Mouse (Mus musculus): ENCODE measurements around the gene Serpinb1a. TPM values are rescaled to one million over a fixed set of nuclear protein-coding genes. Genes with fewer than 3 reads are reported as not detected.
A peak's percentile ranks its signal among the peaks of the same experiment; 100 is the strongest.
"Not testable (repeated sequence)": the region's sequence is repeated elsewhere in the genome, so short reads cannot be mapped to it uniquely, and the experiment has no call there.

Serpinb1a gene
- polyA plus RNA-seq (2015; fragmentation: Nextera tagmentation; extraction: Ambion mirVana), result 2.9 and 3.0 TPM in 2 replicates

DNA sequence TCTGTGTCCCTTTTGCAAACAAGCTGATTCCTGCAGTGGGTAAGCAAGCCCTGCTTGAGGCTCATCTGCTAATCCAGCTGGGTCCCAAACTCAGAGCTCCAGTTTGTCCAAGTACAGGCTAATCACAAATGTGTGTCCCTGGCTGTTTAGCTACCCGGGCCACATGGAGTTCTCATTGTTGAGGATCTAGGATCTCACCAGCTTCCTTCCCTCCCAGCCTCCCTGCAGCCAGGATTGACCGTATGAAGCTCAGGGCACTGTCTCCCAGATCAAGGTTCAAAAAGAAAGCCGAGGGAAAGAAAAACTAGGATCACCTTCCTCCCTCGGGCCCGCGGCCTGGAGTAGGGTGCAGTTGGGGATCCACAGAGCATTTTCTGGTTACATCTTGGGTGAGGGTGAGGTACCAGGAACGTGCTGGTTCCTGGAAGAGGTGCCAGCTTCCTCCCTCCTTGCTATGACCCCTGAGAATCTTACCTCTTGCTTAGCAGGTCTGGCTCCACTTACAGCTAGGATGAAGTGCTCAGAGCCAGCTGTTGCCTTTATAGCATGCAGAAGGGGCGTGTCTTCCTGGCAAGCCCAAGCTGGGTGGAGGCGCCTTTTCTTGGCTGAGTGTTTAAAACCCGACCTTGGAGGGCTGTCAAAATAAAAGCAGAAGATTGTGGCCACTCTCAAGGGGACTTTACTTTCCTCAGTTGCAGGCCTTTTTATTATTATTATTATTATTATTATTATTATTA is at the start of gene Serpinb1a:
Serpinb1a (minus strand) TSS at position 518 of the 737 bp plus-strand sequence.
- no peaks in the 10 kb centered on the region for H3K9me3 ChIP-seq
- H3K4me2 ChIP-seq, result no peak within 1 kb of the TSS
- 0 out of 2 replicates have a peak, but pooled peaks cover 2% of the 10 kb centered on the region for H3K4me1 ChIP-seq
- no peak within 1 kb of the TSS for H3K9ac ChIP-seq
- no peak within 1 kb of the TSS for H3K27ac ChIP-seq
- peaks cover 9% of the 10 kb centered on the region; the same call in 1 of the 2 replicates for H3K27me3 ChIP-seq (replicated peaks)
- ATAC-seq (replicated peaks), result no peak
- 66% methylated on average over 10 of the region's 10 CpGs for WGBS
- H3K36me3 ChIP-seq (replicated peaks), result no peaks in the 10 kb centered on the region
- no peak within 1 kb of the TSS for H3K4me3 ChIP-seq

- Histone ChIP-seq H3K4me2 (no peak overlapping the region), H3K9me3 (no peaks in the 10 kb centered on the region), H3K27ac (no peak overlapping the region), H3K27me3 (replicated peaks) (0 out of 2 replicates have a peak, but pooled peaks cover 4% of the 10 kb centered on the region), H3K9ac (no peak overlapping the region), H3K4me1 (no peaks in the 10 kb centered on the region), H3K36me3 (replicated peaks) (no peaks in the 10 kb centered on the region), H3K4me3 (no peak overlapping the region)
- no peak for ATAC-seq (replicated peaks)
- WGBS, result 27% methylated on average over 2 of the region's 2 CpGs
Observed at GRCm38 (mm10) chr13:32900639-32901038, 49.7 kb upstream of the Serpinb1a start.

GRCm38 (mm10) chr13:32899114-32899513 is 48.1 kb upstream of the Serpinb1a start:
- H3K4me1 ChIP-seq; H3K4me2 ChIP-seq; H3K36me3 ChIP-seq (replicated peaks); ATAC-seq (replicated peaks); H3K4me3 ChIP-seq; H3K27ac ChIP-seq; H3K9me3 ChIP-seq; H3K9ac ChIP-seq; H3K27me3 ChIP-seq (replicated peaks): not testable (repeated sequence)
- 73% methylated on average over 2 of the region's 2 CpGs for WGBS

DNA sequence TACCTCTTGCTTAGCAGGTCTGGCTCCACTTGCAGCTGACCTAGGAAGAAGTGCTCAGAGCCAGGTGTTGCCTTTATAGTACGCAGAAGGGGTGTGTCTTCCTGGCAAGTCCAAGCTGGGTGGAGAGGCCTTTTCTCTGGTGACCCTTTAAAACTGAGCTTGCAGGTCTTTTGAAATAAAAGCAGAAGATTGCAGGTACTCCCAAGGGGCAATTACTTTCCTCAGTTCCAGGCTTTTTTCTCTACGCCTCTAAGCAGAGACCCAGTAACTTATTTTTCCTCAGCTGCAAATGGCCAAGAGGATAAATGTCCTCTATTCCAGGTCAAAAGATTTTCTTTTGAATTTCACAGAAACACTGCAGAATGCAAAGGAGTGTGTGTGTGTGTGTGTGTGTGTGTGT is 47.1 kb upstream of the Serpinb1a start, which contains the start of gene Serpinb1c:
Serpinb1c (minus strand) TSS at position 101 of the 400 bp plus-strand sequence.
- Histone ChIP-seq H3K27ac (no peak within 1 kb of the TSS), H3K9ac (no peak within 1 kb of the TSS), H3K27me3 (replicated peaks) (0 out of 2 replicates have a peak, but pooled peaks cover 4% of the 10 kb centered on the region), H3K4me1 (no peaks in the 10 kb centered on the region), H3K36me3 (replicated peaks) (no peaks in the 10 kb centered on the region), H3K9me3 (no peaks in the 10 kb centered on the region), H3K4me3 (no peak within 1 kb of the TSS), H3K4me2 (no peak within 1 kb of the TSS)
- 90% methylated on average over 2 of the region's 2 CpGs for WGBS
- no peak for ATAC-seq (replicated peaks)

- Histone ChIP-seq H3K4me3 (no peak overlapping the region), H3K9ac (no peak overlapping the region), H3K4me1 (no peaks in the 10 kb centered on the region), H3K27ac (no peak overlapping the region), H3K36me3 (replicated peaks) (no peaks in the 10 kb centered on the region), H3K9me3 (no peaks in the 10 kb centered on the region), H3K4me2 (no peak overlapping the region), H3K27me3 (replicated peaks) (0 out of 2 replicates have a peak, but pooled peaks cover under 1% of the 10 kb centered on the region)
- 91% methylated on average over 4 of the region's 4 CpGs for WGBS
- ATAC-seq (replicated peaks), result no peak
Observed at GRCm38 (mm10) chr13:32896931-32897330, 45.9 kb upstream of the Serpinb1a start.

- ATAC-seq (replicated peaks), result no peak
- Histone ChIP-seq H3K4me1 (no peaks in the 10 kb centered on the region), H3K36me3 (replicated peaks) (no peaks in the 10 kb centered on the region), H3K9me3 (no peaks in the 10 kb centered on the region), H3K4me2 (no peak overlapping the region), H3K4me3 (no peak overlapping the region), H3K9ac (no peak overlapping the region), H3K27me3 (replicated peaks) (no peaks in the 10 kb centered on the region), H3K27ac (no peak overlapping the region)
Observed at GRCm38 (mm10) chr13:32884755-32885154, 33.8 kb upstream of the Serpinb1a start.

DNA sequence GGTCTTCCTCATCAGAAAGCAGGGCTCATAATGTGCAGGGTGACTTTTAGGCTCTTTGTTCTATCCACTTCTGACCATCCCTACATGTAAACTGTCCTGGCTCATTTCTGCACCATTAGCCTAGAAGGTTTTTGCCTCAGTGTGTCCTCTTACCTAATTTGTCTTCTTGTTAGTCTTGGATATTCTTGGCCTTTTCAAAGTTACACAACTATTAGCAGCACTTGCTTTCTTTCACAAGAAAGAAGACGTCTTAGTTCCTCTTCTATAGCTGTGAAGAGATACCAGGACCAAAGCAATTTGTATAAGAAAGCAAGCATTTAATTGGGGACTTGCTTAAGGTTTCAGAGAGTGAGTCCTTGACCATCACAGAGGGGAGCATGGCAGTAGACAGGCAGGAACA is 22.9 kb upstream of the Serpinb1a start:
- Histone ChIP-seq H3K9ac (no peak overlapping the region), H3K4me2 (no peak overlapping the region), H3K4me3 (no peak overlapping the region), H3K27ac (no peak overlapping the region), H3K27me3 (replicated peaks) (no peaks in the 10 kb centered on the region), H3K4me1 (no peaks in the 10 kb centered on the region), H3K36me3 (replicated peaks) (no peaks in the 10 kb centered on the region), H3K9me3 (no peaks in the 10 kb centered on the region)
- WGBS, result 62% methylated on average over 1 of the region's 1 CpGs
- no peak for ATAC-seq (replicated peaks)

GRCm38 (mm10) chr13:32868843-32869242 is 17.9 kb upstream of the Serpinb1a start:
- Histone ChIP-seq H3K4me3 (no peak overlapping the region), H3K36me3 (replicated peaks) (no peaks in the 10 kb centered on the region), H3K9me3 (no peaks in the 10 kb centered on the region), H3K27ac (no peak overlapping the region), H3K4me1 (no peaks in the 10 kb centered on the region), H3K9ac (no peak overlapping the region), H3K4me2 (no peak overlapping the region), H3K27me3 (replicated peaks) (no peaks in the 10 kb centered on the region)
- ATAC-seq (replicated peaks), result no peak
- WGBS, result 56% methylated on average over 5 of the region's 5 CpGs

DNA sequence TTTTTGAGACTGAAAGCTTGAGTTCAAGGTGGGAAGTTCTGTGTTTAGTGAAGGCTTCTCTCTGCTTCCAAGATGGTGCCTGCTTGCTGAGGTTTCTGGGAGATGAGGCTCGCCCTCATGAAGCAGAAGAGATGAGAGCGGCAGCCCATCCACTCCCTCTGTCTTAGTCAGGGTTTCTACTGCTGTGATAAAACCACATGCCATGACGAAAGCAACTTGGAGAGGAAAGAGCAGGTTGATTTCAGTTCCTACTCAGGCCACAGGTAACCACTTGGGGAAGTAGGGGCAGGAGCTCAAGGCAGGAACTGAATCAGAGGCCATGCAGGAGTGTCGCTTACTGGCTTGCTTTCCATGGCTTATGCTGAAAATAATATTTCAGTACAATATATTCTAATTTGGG is 17.2 kb upstream of the Serpinb1a start:
- not testable (repeated sequence) for H3K27me3 ChIP-seq (replicated peaks); H3K4me2 ChIP-seq; ATAC-seq (replicated peaks); H3K9ac ChIP-seq; H3K4me3 ChIP-seq; H3K36me3 ChIP-seq (replicated peaks); H3K4me1 ChIP-seq; H3K27ac ChIP-seq; H3K9me3 ChIP-seq
- 90% methylated on average over 4 of the region's 4 CpGs for WGBS

GRCm38 (mm10) chr13:32867030-32867429 is 16.0 kb upstream of the Serpinb1a start:
- ATAC-seq (replicated peaks), result peak; percentile 59; the same call in 1 of the 2 replicates
- WGBS, result 16% methylated on average over 2 of the region's 2 CpGs
- no peaks in the 10 kb centered on the region for H3K4me1 ChIP-seq
- no peaks in the 10 kb centered on the region for H3K9me3 ChIP-seq
- H3K4me2 ChIP-seq, result no peak overlapping the region
- H3K36me3 ChIP-seq (replicated peaks), result no peaks in the 10 kb centered on the region
- no peaks in the 10 kb centered on the region for H3K27me3 ChIP-seq (replicated peaks)
- no peak overlapping the region for H3K9ac ChIP-seq
- no peak overlapping the region for H3K27ac ChIP-seq
- no peak overlapping the region for H3K4me3 ChIP-seq

DNA sequence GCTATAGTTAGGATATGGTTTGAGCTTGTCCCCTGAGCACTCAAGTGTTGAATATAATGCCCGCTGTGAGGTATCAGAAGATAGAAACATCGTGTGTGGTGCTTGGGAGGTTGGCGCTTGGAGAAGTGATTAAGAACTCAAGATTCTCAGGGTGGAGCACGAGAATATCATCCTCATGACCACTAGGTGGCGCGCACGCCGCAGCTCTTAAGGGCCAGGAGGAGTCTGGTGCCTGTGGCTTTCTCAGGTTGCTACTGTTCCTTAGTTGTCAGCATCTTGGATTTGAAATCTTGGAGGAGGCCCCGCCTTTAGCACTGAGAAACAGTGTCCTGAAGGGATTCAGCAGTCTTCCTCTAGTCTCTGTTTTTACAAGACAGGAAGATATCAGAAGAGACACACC is 15.5 kb upstream of the Serpinb1a start:
- Histone ChIP-seq H3K27me3 (replicated peaks) (no peaks in the 10 kb centered on the region), H3K4me1 (no peaks in the 10 kb centered on the region), H3K4me3 (no peak overlapping the region), H3K36me3 (replicated peaks) (no peaks in the 10 kb centered on the region), H3K9me3 (no peaks in the 10 kb centered on the region), H3K4me2 (no peak overlapping the region), H3K27ac (no peak overlapping the region), H3K9ac (no peak overlapping the region)
- 4% methylated on average over 9 of the region's 9 CpGs for WGBS
- ATAC-seq (replicated peaks), result peak; percentile 92

DNA sequence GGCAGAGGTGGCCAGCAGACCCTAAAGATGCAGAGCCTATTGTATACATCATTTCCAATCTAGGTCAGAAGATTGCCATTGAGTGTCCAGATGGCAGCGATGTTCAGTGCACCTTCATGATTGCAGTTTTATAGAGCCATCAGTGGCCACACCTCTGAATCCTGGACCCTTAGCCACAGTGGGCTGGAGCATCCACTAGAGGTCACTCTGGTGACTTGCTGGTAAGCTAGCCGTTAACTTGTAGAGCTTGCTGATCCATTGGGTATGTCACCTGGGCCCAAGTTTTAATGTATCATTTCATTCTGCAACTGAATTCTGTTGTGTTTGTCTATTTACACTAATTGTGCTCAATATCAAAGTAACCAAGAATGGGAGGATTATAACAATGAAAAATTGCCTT is 14.6 kb upstream of the Serpinb1a start:
- H3K27me3 ChIP-seq (replicated peaks), result no peaks in the 10 kb centered on the region
- H3K4me2 ChIP-seq, result no peak overlapping the region
- 64% methylated on average over 2 of the region's 2 CpGs for WGBS
- no peak overlapping the region for H3K9ac ChIP-seq
- H3K27ac ChIP-seq, result no peak overlapping the region
- no peaks in the 10 kb centered on the region for H3K9me3 ChIP-seq
- H3K4me1 ChIP-seq, result no peaks in the 10 kb centered on the region
- H3K4me3 ChIP-seq, result no peak overlapping the region
- no peaks in the 10 kb centered on the region for H3K36me3 ChIP-seq (replicated peaks)
- ATAC-seq (replicated peaks), result no peak

GRCm38 (mm10) chr13:32864529-32864928 is 13.5 kb upstream of the Serpinb1a start:
- not testable (repeated sequence) for H3K36me3 ChIP-seq (replicated peaks); H3K4me1 ChIP-seq; H3K27ac ChIP-seq; H3K4me2 ChIP-seq; H3K4me3 ChIP-seq; H3K9ac ChIP-seq; H3K9me3 ChIP-seq; H3K27me3 ChIP-seq (replicated peaks); ATAC-seq (replicated peaks)
- 95% methylated on average over 3 of the region's 3 CpGs for WGBS

All from midbrain, embryonic 15.5 days (tissue).